Mouse (Mus musculus) heart, embryonic 15.5 days (tissue): ENCODE data around the gene Gm3625. TPM values are rescaled to one million over a fixed set of nuclear protein-coding genes. Genes with fewer than 3 reads are reported as not detected.
A peak's percentile ranks its signal among the peaks of the same experiment; 100 is the strongest.

ENCODE experiments used
- ATAC-seq: fragments of 200-750 bp; cut with Nextera tagmentation; replicated peaks from 2 replicates; pipeline ENCODE4 v1.8.0; 2017; ENCODE audit warnings: low read depth, moderate TSS enrichment; ENCODE audit not compliant: insufficient number of reproducible peaks, insufficient read depth, low FRiP score
- H3K27ac ChIP-seq: fragments of 300-500 bp; sonication (generic); 2 replicates; pipeline ENCODE4 v1.5.1; 2015; ENCODE audit warnings: mild to moderate bottlenecking, inconsistent platforms
- H3K27me3 ChIP-seq: fragments of 300-500 bp; sonication (generic); 2 replicates; pipeline ENCODE4 v1.6.1; 2015; ENCODE audit warnings: inconsistent platforms
- H3K36me3 ChIP-seq: fragments of 300-500 bp; sonication (generic); 2 replicates; pipeline ENCODE4 v1.6.1; 2015; ENCODE audit warnings: mild to moderate bottlenecking, inconsistent platforms
- H3K4me1 ChIP-seq: fragments of 300-500 bp; sonication (generic); replicated peaks from 2 replicates; pipeline ENCODE4 v1.6.1; 2015; ENCODE audit warnings: inconsistent platforms
- H3K4me2 ChIP-seq: fragments of 300-500 bp; sonication (generic); 2 replicates; pipeline ENCODE4 v1.6.1; 2015; ENCODE audit warnings: inconsistent platforms, mild to moderate bottlenecking, moderate library complexity
- H3K4me3 ChIP-seq: fragments of 300-500 bp; sonication (generic); 2 replicates; pipeline ENCODE4 v1.5.1; 2015; ENCODE audit warnings: mild to moderate bottlenecking, inconsistent platforms
- H3K9ac ChIP-seq: fragments of 300-500 bp; sonication (generic); 2 replicates; pipeline ENCODE4 v1.6.1; 2015; ENCODE audit warnings: mild to moderate bottlenecking, inconsistent platforms
- H3K9me3 ChIP-seq: fragments of 300-500 bp; sonication (generic); replicated peaks from 2 replicates; pipeline ENCODE4 v1.6.1; 2016; ENCODE audit warnings: inconsistent platforms
- WGBS: fragments of 180-500 bp; shearing (Covaris S2); methylation state at CpG from one replicate; pipeline ENCODE4 v1.1.7; 2015; ENCODE audit warnings: mixed read lengths; 5-methylcytosine and 5-hydroxymethylcytosine counted together
- polyA plus RNA-seq: library from polyadenylated mRNA; unstranded; fragments of >200 nt; fragmentation: Nextera tagmentation; extraction: Ambion mirVana; gene quantifications from 2 replicates; pipeline ENCODE4 v1.2.1, GENCODE M21; 2015

Gm3625 gene
- polyA plus RNA-seq, 1 experiment from 2014 or later, result not detected

GRCm38 (mm10) chr12:4593166-4593929 lies 621 bp upstream of the Gm3625 start:
- Histone ChIP-seq H3K9me3 (no peaks in the 10 kb centered on the region), H3K36me3 (no peaks in the 10 kb centered on the region), H3K27ac (peak overlapping the region; percentile 95), H3K4me3 (peak overlapping the region; percentile 95), H3K9ac (peak overlapping the region; percentile 95), H3K4me1 (peaks cover 24% of the 10 kb centered on the region), H3K27me3 (no peaks in the 10 kb centered on the region), H3K4me2 (peak overlapping the region; percentile 85)
- under 1% methylated on average over 49 of the region's 80 CpGs for WGBS
- peak; percentile 77 for ATAC-seq

DNA sequence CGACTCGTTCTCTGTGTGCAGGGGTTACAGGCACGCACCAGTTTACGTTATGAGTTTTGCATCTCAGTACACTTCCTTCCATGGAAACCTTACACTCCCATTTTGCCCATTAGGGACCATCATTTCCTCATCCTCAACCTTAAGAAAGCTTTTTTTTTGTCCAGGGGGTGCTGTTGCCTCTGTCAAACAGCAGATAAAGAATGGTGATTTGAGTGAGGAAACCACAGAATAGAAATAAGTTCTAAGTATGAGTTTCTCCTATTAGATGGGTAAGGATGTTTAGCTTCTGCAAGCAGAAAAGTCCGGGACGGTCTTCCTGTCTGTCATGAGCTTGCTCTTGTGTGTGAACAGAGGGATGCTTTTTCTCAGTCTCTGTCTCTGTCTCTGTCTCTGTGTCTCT lies 702 bp downstream of the Gm3625 start:
- Histone ChIP-seq H3K4me3 (peak overlapping the region; percentile 95), H3K9me3 (no peaks in the 10 kb centered on the region), H3K9ac (peak overlapping the region; percentile 95; the same call in 1 of the 2 replicates), H3K36me3 (no peaks in the 10 kb centered on the region), H3K27me3 (no peaks in the 10 kb centered on the region), H3K4me1 (peaks cover 24% of the 10 kb centered on the region), H3K4me2 (peak overlapping the region; percentile 85), H3K27ac (peak overlapping the region; percentile 95; the same call in 1 of the 2 replicates)
- ATAC-seq, result no peak
- 61% methylated on average over 6 of the region's 6 CpGs for WGBS

GRCm38 (mm10) chr12:4588603-4589002 lies 4.1 kb downstream of the Gm3625 start:
- no peak overlapping the region for H3K27ac ChIP-seq
- H3K27me3 ChIP-seq, result no peaks in the 10 kb centered on the region
- no peak overlapping the region for H3K4me3 ChIP-seq
- ATAC-seq, result no peak
- no peak overlapping the region for H3K9ac ChIP-seq
- H3K36me3 ChIP-seq, result no peaks in the 10 kb centered on the region
- no peaks in the 10 kb centered on the region for H3K9me3 ChIP-seq
- H3K4me2 ChIP-seq, result no peak overlapping the region
- WGBS, result 47% methylated on average over 3 of the region's 3 CpGs
- peaks cover 11% of the 10 kb centered on the region for H3K4me1 ChIP-seq

- ATAC-seq, result no peak
- 75% methylated on average over 2 of the region's 2 CpGs for WGBS
- no peak overlapping the region for H3K27ac ChIP-seq
- H3K4me1 ChIP-seq, result peaks cover 11% of the 10 kb centered on the region
- H3K27me3 ChIP-seq, result no peaks in the 10 kb centered on the region
- H3K9ac ChIP-seq, result no peak overlapping the region
- no peak overlapping the region for H3K4me3 ChIP-seq
- H3K4me2 ChIP-seq, result no peak overlapping the region
- no peaks in the 10 kb centered on the region for H3K9me3 ChIP-seq
- H3K36me3 ChIP-seq, result no peaks in the 10 kb centered on the region
Measured at GRCm38 (mm10) chr12:4587846-4588245, 4.9 kb downstream of the Gm3625 start.

DNA sequence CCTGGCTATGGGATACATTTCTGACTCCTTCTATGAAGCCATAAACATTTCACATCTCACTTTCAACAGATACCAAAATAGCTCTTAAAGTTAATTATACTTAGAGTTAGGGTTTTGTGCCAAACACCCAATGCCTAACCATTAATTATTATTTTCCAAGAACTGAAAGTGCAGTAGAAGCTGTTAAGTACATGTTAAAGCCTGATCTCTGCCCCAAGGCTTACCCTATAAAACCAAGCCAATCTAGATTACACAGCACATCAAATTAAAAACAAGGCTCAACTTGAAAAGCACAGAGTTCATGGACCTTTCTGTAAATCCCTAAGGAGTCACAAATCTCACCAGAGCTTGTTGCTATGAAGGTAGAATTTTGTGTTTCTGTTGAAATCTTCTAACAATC lies 10.4 kb downstream of the Gm3625 start:
- no peak overlapping the region for H3K27ac ChIP-seq
- H3K4me3 ChIP-seq, result no peak overlapping the region
- ATAC-seq, result no peak
- H3K36me3 ChIP-seq, result no peaks in the 10 kb centered on the region
- no peaks in the 10 kb centered on the region for H3K4me1 ChIP-seq
- no peak overlapping the region for H3K4me2 ChIP-seq
- H3K9ac ChIP-seq, result no peak overlapping the region
- no peaks in the 10 kb centered on the region for H3K27me3 ChIP-seq
- no peaks in the 10 kb centered on the region for H3K9me3 ChIP-seq

DNA sequence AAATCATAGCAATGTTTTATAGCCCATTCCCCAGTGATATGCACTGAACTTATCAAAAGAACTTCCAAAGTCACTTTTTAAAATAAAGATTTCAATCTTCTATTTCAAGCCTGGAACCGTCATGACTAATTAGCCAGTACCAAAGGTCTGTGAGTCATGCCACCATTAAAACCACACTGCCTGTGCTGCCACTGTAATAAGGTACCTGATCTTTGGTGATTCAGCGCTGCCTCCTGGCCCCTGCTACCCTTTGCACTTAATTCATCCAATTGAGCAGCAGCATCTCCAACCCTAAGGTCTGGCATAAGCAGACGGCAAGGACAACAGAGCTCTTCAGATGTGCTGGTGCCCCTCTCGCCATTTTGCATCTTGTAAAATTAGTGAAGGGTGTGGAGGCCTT lies 18.7 kb downstream of the Gm3625 start:
- H3K4me3 ChIP-seq, result no peak overlapping the region

DNA sequence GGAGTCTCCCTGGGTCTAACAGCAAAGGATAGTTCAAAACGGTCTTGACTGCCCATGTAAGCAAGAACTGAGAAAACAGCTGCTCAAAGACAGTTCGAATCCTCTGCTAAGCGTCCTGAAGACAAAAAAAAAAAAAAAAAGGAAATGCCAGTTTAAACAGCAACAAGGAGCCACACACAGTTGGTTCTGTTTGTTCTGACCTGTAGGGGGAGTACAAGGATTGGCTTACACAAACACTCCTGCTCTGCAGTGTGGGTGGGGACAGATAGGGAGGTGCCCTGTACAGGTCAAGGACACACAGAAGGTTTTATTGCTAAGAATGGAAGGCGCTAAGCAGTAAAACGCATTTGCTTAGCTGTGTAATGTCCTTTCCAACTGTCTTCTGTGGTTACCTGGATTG lies 20.9 kb downstream of the Gm3625 start:
- Histone ChIP-seq H3K27me3 (no peaks in the 10 kb centered on the region), H3K9ac (no peak overlapping the region), H3K27ac (no peak overlapping the region), H3K4me1 (no peaks in the 10 kb centered on the region), H3K9me3 (no peaks in the 10 kb centered on the region), H3K4me3 (no peak overlapping the region), H3K4me2 (no peak overlapping the region), H3K36me3 (no peaks in the 10 kb centered on the region)
- WGBS, result 34% methylated on average over 5 of the region's 5 CpGs
- no peak for ATAC-seq

More for the DNA sequence above, 18.7 kb downstream of the Gm3625 start:
- H3K27ac ChIP-seq, result no peak overlapping the region
- ATAC-seq, result no peak
- H3K4me2 ChIP-seq, result no peak overlapping the region
- WGBS, result 83% methylated on average over 4 of the region's 4 CpGs
- H3K9ac ChIP-seq, result no peak overlapping the region
- H3K27me3 ChIP-seq, result no peaks in the 10 kb centered on the region
- no peaks in the 10 kb centered on the region for H3K9me3 ChIP-seq
- no peaks in the 10 kb centered on the region for H3K36me3 ChIP-seq
- no peaks in the 10 kb centered on the region for H3K4me1 ChIP-seq

GRCm38 (mm10) chr12:4558475-4559279 lies 34.0 kb downstream of the Gm3625 start:
- Histone ChIP-seq H3K4me1 (peaks cover 14% of the 10 kb centered on the region), H3K9ac (no peak overlapping the region), H3K27me3 (no peaks in the 10 kb centered on the region), H3K27ac (peak overlapping the region; percentile 65), H3K4me3 (no peak overlapping the region), H3K9me3 (no peaks in the 10 kb centered on the region), H3K36me3 (no peaks in the 10 kb centered on the region), H3K4me2 (0 out of 2 replicates have a peak overlapping the region, but pooled peaks have one; percentile 34)
- WGBS, result 32% methylated on average over 9 of the region's 9 CpGs
- ATAC-seq, result peak; percentile 76

- Histone ChIP-seq H3K9ac (no peak overlapping the region), H3K27ac (peak overlapping the region; percentile 65), H3K4me2 (no peak overlapping the region), H3K9me3 (no peaks in the 10 kb centered on the region), H3K27me3 (no peaks in the 10 kb centered on the region), H3K4me3 (no peak overlapping the region), H3K36me3 (no peaks in the 10 kb centered on the region), H3K4me1 (peaks cover 14% of the 10 kb centered on the region)
- no peak for ATAC-seq
- WGBS, result 92% methylated on average over 3 of the region's 3 CpGs
Measured at GRCm38 (mm10) chr12:4558013-4558412, 34.7 kb downstream of the Gm3625 start.

DNA sequence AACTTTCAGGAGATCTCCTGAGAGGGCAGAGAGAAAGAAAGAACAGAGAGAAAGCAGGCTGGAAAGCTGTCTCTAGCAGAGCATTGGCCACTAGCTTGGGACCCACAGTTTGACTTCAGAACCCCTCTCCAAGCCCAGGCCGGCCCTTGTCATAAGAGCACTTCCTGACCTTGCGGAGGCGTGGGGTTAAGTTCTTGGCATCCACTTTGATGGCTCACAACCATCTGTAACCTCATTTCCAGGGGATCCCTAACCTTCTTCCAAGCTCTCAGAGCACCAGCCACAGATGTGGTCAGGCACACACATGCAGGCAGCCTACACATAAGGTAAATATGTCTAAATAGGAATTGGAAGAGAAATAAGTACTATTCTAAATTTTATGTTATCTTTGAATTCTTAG lies 35.3 kb downstream of the Gm3625 start:
- 63% methylated on average over 3 of the region's 3 CpGs for WGBS
- no peak overlapping the region for H3K4me3 ChIP-seq
- no peaks in the 10 kb centered on the region for H3K36me3 ChIP-seq
- H3K9ac ChIP-seq, result no peak overlapping the region
- no peaks in the 10 kb centered on the region for H3K9me3 ChIP-seq
- H3K27me3 ChIP-seq, result no peaks in the 10 kb centered on the region
- no peak overlapping the region for H3K27ac ChIP-seq
- no peak overlapping the region for H3K4me2 ChIP-seq
- peaks cover 19% of the 10 kb centered on the region for H3K4me1 ChIP-seq
- ATAC-seq, result no peak

DNA sequence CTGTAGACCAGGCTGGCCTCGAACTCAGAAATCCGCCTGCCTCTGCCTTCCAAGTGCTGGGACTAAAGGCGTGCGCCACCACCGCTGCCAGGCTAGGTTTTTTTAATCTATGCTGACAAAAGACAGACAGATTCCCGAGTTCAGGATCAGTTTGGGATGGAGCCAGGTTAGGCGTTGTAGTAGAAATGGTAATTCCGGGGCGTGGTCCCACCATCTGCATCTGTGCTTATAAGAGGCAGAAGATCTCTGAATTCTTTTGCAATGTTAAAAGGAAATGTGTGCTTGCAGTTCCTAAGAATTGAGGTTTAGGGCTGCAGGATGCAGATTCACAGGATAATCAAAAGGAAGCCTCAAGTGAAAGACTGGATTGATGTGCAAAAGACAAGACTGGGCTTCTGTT lies 35.8 kb downstream of the Gm3625 start:
- Histone ChIP-seq H3K4me2 (no peak overlapping the region), H3K36me3 (no peaks in the 10 kb centered on the region), H3K4me1 (peaks cover 22% of the 10 kb centered on the region), H3K9ac (no peak overlapping the region), H3K9me3 (no peaks in the 10 kb centered on the region), H3K27me3 (no peaks in the 10 kb centered on the region), H3K4me3 (no peak overlapping the region), H3K27ac (no peak overlapping the region)
- WGBS, result 79% methylated on average over 9 of the region's 9 CpGs
- no peak for ATAC-seq
